Mouse (Mus musculus) megakaryocyte, adult 5-6 weeks (primary cell): Measurements from ENCODE around the gene Exoc6b. TPM values are rescaled to one million over a fixed set of nuclear protein-coding genes. Genes with fewer than 3 reads are reported as not detected.

Source experiments
- ATAC-seq: 2 replicates; pipeline ENCODE4 v1.8.0; 2016; ENCODE audit warnings: mild to moderate bottlenecking, inconsistent platforms; ENCODE audit not compliant: poor library complexity, severe bottlenecking
- total RNA-seq, 2 experiments: library from RNA; stranded (forward) in 1 of 2; stranded (reverse) in 1 of 2; fragments of 153-499, 151-499 nt in 1 of 2; fragments of 221-1000, 200-1000 nt in 1 of 2; gene quantifications; 2 replicates each; pipeline versions ENCODE4 v1.2.3 to v1.2.4; 2015 to 2017

Exoc6b gene
- total RNA-seq, 2 experiments from 2014 or later, result 6.4 to 9.0 TPM

GRCm38 (mm10) chr6:84883720-84884119 lies 185.6 kb downstream of the Exoc6b start:
- no peak for ATAC-seq

GRCm38 (mm10) chr6:84882663-84883517 lies 186.4 kb downstream of the Exoc6b start:
- 0 out of 2 replicates have a peak, but pooled peaks have one; percentile 38 for ATAC-seq

GRCm38 (mm10) chr6:84875869-84876268 lies 193.4 kb downstream of the Exoc6b start:
- no peak for ATAC-seq

- ATAC-seq, result no peak
Observed at GRCm38 (mm10) chr6:84867114-84867513, 202.2 kb downstream of the Exoc6b start.

- no peak for ATAC-seq
Observed at GRCm38 (mm10) chr6:84864625-84865024, 204.7 kb downstream of the Exoc6b start.

GRCm38 (mm10) chr6:84863816-84864375 lies 205.4 kb downstream of the Exoc6b start:
- ATAC-seq, result no peak

- no peak for ATAC-seq
Observed at GRCm38 (mm10) chr6:84845665-84846064, 223.6 kb downstream of the Exoc6b start.

- ATAC-seq, result no peak
Observed at GRCm38 (mm10) chr6:84841138-84841537, 228.2 kb downstream of the Exoc6b start.

- no peak for ATAC-seq
Observed at GRCm38 (mm10) chr6:84807546-84807945, 261.8 kb downstream of the Exoc6b start.

GRCm38 (mm10) chr6:84806132-84806730 lies 263.1 kb downstream of the Exoc6b start:
- ATAC-seq, result no peak

GRCm38 (mm10) chr6:84798736-84799135 lies 270.6 kb downstream of the Exoc6b start:
- no peak for ATAC-seq

- ATAC-seq, result no peak
Observed at GRCm38 (mm10) chr6:84783994-84784393, 285.3 kb downstream of the Exoc6b start.

- ATAC-seq, result no peak
Observed at GRCm38 (mm10) chr6:84779987-84780386, 289.3 kb downstream of the Exoc6b start.

GRCm38 (mm10) chr6:84778970-84779369 lies 290.3 kb downstream of the Exoc6b start:
- no peak for ATAC-seq

- ATAC-seq, result no peak
Observed at GRCm38 (mm10) chr6:84775908-84776307, 293.4 kb downstream of the Exoc6b start.

GRCm38 (mm10) chr6:84755266-84755665 lies 314.0 kb downstream of the Exoc6b start:
- ATAC-seq, result no peak

- ATAC-seq, result peak; percentile 82
Observed at GRCm38 (mm10) chr6:84752806-84753420, 316.4 kb downstream of the Exoc6b start.

- ATAC-seq, result peak; percentile 44; the same call in 1 of the 2 replicates
Observed at GRCm38 (mm10) chr6:84751409-84751808, 317.9 kb downstream of the Exoc6b start.

GRCm38 (mm10) chr6:84746847-84747395 lies 322.4 kb downstream of the Exoc6b start:
- ATAC-seq, result no peak

- ATAC-seq, result no peak
Observed at GRCm38 (mm10) chr6:84746193-84746846, 323.0 kb downstream of the Exoc6b start.

- no peak for ATAC-seq
Observed at GRCm38 (mm10) chr6:84745570-84745969, 323.7 kb downstream of the Exoc6b start.
